Mouse (Mus musculus): Measurements from ENCODE around the gene Fkbp14.
A peak's percentile ranks its signal among the peaks of the same experiment; 100 is the strongest.

The Fkbp14 gene

DNA sequence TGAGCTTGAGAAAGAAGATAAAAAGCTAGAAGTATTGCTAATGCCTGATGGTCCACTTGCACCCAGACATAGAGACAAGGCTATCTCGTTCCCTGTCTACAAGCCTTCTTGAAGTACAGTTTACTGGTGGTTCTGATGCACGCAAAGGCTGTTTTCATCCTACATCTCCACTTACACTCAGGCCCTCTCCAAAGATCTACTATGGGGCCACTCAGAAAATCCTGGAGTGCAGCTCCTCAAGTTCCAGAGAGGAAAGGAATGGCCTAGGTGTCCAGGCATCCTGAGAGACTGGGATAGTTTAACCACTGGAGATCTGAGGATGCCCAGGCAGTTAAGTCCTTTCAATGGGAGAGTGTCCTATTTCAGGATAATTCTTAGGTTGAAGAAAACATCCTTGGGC, 6.4 kb downstream of the Fkbp14 start:
- DNase-seq (ENCODE audit: inconsistent age in 2 of 2, low spot score in 1 of 2) = no peak

DNA sequence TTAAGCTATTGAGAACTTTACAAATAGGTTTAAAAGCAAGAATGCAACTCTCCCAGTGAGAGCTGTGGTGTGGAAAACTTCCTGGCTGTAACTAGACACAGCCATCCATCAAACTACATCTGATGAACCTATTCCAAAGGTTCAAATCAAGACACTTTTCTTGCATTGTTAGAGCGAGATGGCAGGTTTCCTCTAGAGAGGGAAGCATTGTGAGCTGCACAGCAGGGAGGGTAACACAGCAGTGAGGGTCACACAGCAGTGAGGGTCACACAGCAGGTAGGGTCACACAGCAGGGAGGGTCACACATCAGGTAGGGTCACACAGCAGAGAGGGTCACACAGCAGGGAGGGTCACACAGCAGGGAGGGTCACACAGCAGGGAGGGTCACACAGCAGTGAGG, 8.9 kb downstream of the Fkbp14 start:
- DNase-seq (ENCODE audit: inconsistent age in 2 of 2, low spot score in 1 of 2) = no peak

DNA sequence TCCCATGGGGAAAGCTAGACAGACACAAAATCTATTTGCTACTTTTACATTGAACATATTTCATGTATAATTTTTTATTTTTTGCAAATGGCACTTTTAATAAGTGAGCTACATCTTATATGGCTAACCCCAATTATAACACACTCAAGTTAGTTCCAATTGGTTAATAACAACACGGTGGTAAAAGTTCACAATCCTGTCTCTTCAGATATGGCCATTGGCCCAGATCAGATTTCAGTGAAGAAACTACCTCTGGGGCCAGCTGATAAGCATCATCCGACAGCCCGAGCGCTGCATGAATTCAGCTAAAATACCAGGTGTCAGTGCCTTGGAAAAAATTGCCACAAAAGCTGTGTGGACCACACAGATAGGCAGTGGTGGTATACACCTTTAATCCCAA, 9.4 kb downstream of the Fkbp14 start:
- DNase-seq (ENCODE audit: inconsistent age in 2 of 2, low spot score in 1 of 2) = no peak

DNA sequence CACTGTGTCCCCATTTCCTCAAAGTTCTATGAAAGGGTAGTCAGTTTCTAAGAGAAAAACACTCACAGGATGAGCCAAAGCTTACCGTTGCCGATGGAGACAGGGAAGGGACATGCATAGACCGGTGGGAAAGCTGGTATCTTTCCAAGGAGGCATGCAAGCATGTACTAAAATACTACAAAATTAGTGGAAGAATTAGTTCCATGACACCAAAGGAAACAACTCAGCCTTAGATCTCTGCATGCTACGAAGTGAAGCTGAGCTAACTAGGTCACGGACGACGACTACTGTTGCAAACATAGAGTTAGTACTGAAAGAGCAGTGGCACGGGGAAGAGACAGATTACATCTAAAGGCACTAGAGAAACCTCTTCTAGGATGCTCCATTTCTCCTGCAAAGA, 10.2 kb downstream of the Fkbp14 start:
- DNase-seq (ENCODE audit: inconsistent age in 2 of 2, low spot score in 1 of 2) = peak in 1 of 2 experiments; percentile 72

DNA sequence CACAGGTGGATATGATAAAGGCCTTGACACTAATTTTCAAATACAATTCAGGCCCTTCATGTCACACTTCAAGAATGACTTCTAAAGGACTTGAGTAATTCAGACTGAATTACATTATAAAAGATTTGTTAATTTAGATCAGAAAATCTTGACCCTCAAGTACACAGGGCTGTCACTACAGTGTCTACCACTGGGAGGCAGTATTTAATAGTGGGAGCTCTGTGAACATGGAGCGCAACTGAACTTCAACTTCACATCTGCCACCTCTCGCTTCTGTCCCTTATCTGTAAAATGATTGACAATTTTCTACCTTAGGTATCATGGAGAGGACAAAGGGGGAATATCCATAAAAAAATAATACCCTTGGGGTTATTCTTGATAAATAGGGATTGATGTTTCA, 10.9 kb downstream of the Fkbp14 start:
- DNase-seq (ENCODE audit: inconsistent age in 2 of 2, low spot score in 1 of 2) = peak; percentile 44 to 87

DNA sequence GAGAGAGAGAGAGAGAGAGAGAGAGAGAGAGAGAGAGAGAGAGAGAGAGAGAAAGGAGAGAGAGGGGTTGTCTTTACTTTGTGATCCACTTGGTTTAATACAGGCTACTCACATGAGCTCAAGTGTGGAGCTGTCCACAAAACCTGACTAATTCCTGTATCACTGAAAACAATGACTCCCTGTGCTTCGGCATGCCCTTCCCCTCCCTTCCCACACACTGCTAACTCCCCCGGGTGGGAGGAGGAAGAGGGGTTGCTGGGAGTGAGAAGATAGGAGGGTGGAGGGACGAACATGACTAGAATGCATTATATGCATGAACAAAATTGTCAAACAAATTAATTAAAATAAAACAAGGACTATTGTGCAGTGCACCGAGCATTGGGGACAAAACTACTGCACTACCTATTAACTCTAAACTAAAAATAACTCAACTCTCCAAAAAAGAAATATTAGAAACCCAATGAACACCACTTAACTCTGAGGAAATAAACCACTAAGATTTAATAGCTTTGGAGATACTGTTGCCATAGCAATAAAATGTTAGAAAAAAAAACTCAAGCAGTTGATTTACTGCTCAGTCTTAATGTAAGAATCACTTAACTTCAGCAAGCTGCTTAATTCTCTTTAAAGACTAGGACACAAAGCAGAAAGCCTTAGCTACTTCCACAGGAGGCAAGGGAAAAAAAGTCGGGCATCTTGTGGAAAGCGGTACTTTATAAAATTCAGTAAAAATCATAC, 23.7 kb downstream of the Fkbp14 start:
- no peak for DNase-seq (ENCODE audit: inconsistent age in 2 of 2, low spot score in 1 of 2)

DNA sequence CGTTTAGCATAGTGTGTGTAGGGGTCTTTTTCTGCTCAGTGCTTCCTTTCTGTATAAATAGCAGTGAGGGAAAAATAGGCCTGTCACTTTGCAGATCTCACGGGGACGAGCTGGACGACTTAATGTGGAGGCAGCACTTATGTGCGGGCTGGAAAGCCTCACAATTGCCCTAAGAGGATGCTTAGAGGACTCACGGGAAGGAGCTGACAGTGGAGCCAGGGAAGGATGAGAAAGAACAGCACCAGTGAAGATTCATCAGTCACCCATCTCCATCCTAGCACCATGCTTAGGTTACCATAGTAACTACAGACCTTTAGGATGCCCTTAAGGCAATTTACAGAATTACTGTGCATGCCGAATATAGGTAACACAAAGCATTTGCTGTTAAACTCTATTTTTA, 27.3 kb downstream of the Fkbp14 start:
- DNase-seq (ENCODE audit: inconsistent age in 2 of 2, low spot score in 1 of 2) = no peak

DNA sequence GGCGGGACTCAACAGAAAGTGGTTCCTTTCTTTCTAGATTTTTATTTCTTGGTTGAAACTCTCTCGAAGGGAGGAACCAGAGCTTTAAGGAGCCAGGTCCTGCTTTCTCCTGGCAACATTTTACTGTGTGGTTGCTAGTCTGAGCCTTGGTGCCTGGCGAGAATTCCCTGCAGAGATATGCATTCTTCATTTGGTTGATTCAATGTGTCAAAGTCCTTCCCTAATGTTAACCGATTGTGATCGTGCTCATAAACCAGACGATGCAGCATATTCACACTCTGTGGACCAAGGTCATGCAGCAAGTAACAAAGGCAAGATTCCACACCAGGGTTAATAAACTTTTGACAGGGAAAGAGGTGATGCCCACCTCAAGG, 30.6 kb downstream of the Fkbp14 start:
- DNase-seq (ENCODE audit: inconsistent age in 2 of 2, low spot score in 1 of 2) = no peak

DNA sequence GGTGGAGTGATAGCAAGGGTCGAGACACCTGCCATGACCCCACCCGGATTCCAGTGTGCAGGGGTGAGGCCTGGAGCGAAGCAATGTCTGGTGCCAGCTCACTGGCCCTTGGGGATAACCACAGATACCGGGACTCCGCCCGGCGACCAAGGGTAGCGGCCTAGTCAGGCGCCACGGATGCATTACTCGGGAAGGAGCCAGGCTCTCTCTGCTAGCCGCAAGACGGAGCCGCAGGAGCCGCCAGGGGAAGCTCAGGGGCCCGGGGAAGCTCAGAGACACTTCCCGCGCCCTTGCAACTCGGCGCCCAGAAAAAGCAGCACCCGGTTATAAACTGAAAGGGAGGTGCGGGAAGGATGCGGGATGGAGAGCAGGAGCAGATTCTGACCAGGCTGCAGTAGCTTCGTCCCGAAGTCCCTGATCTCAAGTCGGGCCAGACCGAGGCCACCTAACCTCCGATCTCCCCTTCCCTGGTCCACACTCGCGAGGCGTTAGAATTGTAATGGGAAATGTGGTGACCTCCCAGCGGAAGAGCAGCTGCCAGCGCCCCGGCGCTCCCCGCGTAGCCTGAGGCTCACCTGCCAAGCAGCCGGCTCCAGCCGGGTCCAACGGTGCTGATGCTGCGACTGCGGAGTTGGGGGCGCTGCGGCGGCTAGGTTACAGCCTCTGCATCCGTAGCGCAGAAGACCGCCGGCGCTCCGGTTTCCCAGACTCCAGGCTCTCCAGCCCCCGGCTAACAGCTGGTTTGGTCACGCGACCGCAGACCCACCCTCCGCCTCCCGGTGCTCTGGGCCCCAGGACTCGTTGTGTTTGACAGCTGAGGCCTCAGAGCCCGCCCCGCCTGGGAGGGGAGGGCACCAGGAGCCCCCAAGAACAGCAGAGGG, 31.2 kb downstream of the Fkbp14 start, which contains the start of gene Scrn1:
Gene Scrn1 (minus strand): TSS at position 825 of the 881 bp plus-strand sequence.
- DNase-seq (ENCODE audit: inconsistent age in 2 of 2, low spot score in 1 of 2) = peak; percentile 84 to 87

DNA sequence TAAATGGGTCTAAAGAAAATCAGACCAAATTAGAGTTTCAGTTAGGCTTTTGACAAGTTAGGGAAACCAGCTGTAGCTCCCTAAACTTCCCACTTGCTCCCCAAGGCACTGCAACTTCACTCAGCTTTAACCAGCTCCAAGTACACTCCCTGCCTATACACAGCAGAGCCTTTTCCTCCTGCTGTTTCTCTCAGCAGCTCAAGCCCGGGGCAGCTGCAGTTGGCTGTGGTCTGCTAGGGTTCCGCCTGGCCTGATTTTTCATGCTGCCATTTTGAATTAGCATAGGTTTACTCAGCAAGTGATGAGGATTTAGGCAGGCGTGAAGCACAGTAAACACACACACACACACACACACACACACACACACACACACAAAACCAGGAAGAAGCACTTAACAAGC, 32.1 kb downstream of the Fkbp14 start:
- DNase-seq (ENCODE audit: inconsistent age in 2 of 2, low spot score in 1 of 2) = peak in 1 of 2 experiments; percentile 68

DNA sequence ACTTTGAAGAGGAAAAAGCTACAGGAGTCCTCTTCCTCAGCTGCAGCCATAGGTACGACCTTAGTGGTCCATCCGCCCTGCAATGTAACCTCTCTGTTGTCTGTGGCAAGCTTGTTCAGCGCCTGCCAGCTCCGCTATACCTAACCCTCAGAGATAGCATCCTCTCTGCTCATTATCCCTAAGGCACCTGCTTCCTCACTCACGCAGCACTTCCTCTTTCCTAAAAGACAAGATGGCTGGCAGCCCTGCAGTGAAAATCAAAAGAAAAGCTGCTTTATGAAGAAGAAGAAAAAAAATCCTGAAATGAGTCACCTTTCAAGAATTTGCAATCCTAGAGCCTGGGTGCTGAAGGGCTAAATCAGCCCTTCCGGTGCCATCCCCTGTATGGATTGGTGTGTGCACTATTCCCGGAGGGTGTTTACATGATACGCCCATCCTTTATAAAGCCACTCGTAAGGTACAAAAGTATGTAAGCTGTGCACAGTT, 32.6 kb downstream of the Fkbp14 start:
- DNase-seq (ENCODE audit: inconsistent age in 2 of 2, low spot score in 1 of 2) = no peak

DNA sequence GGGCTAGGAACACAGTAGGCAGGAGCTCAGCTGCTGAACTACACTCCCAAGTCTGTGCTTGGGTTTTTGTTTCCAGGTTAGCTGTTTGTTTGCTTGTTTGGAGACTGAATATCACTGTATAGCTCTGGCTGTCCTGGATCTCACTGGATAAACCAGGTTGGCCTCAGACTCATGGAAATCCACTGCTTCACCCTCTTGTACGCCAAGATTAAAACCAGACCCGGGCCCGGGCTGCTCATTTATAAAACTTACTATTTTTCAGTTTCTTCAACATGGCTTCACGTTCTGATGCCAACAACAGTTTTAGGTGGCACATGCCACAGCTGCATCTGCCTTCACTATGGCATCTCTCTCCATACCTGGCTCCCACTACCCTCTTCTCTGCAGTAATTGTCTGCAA, 33.5 kb downstream of the Fkbp14 start:
- no peak for DNase-seq (ENCODE audit: inconsistent age in 2 of 2, low spot score in 1 of 2)

DNA sequence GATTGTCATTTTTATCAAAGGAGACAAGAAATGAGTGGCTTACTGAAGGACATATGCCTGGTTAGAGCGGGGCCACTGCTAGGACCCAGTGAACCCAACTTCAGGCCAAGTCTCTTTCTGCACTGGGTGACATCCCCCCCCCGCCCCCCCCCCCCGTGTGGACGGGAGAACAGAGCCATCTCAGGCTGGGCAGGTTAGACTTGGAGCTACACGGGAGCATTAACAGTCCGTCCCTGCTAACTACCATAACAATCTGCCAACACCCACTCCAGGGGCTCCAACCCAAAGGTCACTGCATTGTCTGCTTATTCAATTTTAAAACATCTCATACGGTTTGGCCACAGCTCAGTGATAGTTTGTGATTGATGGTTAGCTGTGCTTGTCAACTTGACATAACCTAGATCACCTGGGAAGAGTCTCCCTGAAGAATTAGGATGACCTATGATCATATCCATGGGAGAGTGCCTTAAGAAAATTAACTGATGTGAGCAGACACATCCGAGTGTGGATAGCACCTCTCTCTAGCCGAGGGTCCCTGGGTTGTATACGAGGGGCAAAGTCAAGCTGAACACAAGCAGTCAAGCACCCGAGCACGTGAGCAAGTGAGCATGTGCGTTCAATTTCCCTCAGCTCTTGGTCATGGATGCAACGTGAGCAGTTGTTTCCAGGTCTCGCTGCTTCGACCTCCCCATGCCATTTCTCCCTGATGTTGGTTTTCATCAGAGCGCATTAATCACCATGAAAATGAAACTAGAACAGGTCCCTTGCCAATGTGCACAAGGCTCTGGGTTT, 34.9 kb downstream of the Fkbp14 start:
- DNase-seq (ENCODE audit: inconsistent age in 2 of 2, low spot score in 1 of 2) = peak in 1 of 2 experiments; percentile 23

DNA sequence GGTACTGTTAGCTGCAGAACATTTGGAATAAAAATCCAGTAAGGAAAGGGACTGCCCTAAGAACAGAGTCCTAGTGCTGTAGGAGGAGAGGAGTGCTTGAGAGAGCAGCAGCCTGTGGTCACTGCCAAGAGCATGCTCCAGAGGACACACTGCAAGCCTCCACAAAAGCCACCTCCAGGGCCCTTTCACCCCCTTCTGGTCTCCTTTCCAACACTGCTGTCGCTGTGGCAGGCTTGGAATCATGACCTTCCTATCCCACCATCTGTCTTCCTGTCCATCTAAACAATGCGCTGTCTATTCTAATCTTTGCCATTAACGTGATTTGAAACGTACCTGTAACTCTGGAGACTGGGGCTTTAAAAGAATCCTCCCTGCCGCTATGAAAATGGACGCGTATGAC, 38.6 kb downstream of the Fkbp14 start:
- no peak for DNase-seq (ENCODE audit: inconsistent age in 2 of 2, low spot score in 1 of 2)

DNA sequence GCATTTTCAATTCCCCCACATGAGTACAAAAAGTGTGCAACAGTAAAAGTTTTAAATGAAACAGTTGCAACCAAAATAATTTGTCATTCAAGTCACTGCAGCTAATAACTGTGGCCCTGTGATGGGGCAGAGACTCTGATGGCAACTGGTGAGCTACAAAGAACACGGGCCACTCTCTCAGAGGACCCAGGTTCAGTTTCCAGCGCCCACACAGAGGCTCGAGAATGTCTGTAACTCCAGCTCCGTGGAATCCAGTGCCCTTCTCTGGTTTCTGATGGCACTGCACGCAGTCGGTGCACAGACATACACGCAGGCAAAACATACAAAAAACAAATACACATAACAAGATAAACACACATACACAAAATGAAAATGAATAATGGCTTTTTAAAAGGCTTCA, 39.4 kb downstream of the Fkbp14 start:
- DNase-seq (ENCODE audit: inconsistent age in 2 of 2, low spot score in 1 of 2) = no peak

DNA sequence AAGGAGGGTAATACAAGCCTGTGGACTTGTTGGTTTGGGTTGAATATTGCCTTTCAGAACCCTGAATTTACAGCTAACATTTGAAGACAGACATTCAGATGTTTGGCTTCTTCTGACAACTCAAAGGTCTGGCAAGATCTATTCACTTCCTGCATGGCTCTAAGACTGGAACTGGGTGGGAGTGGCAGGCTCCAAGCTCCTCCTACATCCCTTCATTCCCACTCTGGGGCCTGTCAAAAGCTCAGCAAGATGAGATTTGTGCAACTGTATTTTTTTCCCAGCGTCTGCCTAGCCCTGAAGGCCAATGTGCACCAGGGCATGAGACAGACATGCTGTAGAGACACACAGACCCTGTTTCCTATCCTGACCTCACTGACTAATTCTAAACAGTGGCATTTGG, 41.3 kb downstream of the Fkbp14 start:
- no peak for DNase-seq (ENCODE audit: inconsistent age in 2 of 2, low spot score in 1 of 2)

DNA sequence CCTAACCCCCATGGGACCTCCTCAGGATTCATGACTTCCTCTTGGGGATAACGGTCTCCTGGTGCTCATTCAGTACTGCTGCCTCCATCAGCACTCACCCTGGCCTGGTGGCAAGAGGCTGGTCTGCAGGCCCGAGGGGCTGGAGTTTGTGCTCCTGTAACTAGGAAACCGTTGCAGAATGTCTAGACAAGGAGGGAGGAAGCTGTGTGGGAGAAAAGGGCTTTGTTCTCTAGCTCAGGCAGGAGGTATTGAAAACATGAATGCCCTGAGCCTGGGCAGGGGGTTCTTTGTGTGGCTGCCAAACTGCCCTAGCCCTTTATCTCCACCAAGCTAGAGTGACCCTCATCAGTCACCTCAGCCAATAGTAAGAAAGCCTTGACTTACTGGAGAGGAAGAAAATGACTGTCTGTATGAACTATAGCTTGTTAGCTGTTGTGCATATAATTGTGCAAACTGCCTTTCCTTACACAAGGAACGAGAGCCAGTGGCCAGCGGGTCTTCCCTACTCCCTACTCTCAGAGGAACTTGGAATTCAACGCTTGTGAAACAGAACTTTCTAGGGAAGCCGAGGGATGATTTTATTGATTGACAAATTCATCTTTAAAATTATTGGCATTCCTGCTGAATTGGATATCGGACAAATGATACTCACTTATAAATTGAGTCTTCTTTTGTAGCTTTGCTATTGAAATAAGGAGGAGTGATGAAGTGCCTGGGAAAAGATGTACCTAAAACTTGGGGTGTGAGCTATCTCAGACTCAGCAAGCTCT, 42.6 kb downstream of the Fkbp14 start:
- DNase-seq (ENCODE audit: inconsistent age in 2 of 2, low spot score in 1 of 2) = no peak

DNA sequence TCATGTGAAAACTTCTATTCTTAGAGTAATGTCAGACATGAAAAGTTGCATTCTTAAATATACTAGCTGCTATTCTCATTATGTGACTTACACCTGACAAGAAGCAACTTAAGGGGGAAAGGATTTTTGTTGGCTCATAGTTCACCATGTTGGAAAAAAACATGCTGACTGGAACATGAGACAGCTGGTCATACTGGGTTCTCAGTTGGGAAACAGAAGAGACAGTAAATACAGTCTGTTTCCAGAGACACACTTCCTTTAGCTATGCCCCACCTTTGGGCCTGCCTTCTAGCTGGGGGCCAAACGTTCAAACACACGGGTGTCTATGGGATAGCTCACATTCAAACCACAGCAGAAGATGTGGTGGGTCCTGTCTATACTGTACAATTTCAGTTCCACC, 43.5 kb downstream of the Fkbp14 start:
- no peak for DNase-seq (ENCODE audit: inconsistent age in 2 of 2, low spot score in 1 of 2)

DNA sequence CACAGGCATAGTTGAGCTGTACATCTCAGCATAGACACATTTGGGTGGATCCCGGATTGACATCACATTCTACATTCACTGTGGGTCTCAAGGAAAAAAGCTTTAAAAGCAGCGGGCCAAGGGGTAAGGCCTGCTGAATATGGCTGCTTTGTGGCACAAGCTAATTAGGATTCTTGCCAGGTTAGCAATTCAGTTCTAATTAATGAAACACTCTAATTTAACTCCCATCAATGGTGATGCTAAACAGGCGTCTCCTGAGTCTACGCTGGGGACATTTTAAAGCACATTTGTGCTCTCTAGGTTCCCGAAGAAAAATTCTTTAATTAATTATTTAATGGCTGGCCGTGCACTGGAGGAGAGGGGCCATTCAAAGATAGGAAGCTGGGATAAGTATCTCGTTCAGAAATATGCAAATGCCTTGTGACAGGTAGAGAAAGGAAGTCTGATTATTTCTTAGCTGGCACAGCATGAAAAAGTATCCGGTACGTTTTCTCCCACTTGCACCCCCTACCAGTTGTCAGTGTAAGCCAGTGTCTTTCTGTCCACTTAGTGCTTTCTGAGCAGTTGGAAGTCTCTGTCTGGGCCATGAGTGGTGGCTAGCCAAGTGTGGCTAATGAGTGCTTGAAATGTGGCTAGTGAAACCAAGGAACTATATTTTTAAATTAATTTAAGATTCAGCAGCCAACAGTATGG, 44.2 kb downstream of the Fkbp14 start:
- DNase-seq (ENCODE audit: inconsistent age in 2 of 2, low spot score in 1 of 2) = no peak

DNA sequence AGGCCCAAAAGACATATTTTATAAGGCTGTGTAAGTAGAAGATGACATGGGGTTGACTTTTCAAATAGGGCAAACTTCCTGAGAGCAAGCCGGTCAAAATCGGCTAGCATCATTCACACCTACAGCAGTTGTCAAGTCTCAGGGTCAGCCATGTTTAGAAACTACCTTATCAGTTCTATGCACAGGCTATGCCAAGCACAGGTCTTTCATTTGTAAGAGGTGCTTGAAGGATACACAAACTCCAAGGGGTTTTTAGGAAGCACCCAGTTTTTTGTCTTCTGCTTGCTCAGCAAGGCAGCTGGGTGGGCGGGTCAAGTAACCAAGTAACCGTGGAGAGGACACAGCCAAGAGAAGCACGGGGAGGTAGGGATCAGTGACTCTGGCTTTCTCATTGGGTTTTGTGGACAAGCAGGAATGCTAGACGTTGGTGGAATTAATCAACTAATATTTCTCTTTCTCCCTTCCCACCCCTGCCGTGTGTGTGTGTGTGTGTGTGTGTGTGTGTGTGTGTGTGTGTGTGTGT, 46.2 kb downstream of the Fkbp14 start:
- DNase-seq (ENCODE audit: inconsistent age in 2 of 2, low spot score in 1 of 2) = peak in 1 of 2 experiments; percentile 22

Measured in adrenal gland, adult (tissue).